Mouse (Mus musculus) splenic B cell, adult 2 months (primary cell): ENCODE results near the gene Ubr1.

ENCODE experiments used
- DNase-seq: peaks from one replicate; pipeline ENCODE4 v3.0.0-alpha.2; 2011; ENCODE audit warnings: low read depth, low spot score
- H3K27me3 ChIP-seq: 2 replicates; pipeline ENCODE4 v1.6.1; 2012; ENCODE audit warnings: mild to moderate bottlenecking, low read length, moderate library complexity, mixed read lengths; ENCODE audit not compliant: control insufficient read depth, poor library complexity, insufficient read depth, severe bottlenecking
- H3K36me3 ChIP-seq: 2 replicates; pipeline ENCODE4 v1.6.1; 2012; ENCODE audit warnings: mild to moderate bottlenecking, low read length, moderate library complexity, mixed read lengths; ENCODE audit not compliant: control insufficient read depth, poor library complexity, insufficient read depth, severe bottlenecking

The Ubr1 gene

DNA sequence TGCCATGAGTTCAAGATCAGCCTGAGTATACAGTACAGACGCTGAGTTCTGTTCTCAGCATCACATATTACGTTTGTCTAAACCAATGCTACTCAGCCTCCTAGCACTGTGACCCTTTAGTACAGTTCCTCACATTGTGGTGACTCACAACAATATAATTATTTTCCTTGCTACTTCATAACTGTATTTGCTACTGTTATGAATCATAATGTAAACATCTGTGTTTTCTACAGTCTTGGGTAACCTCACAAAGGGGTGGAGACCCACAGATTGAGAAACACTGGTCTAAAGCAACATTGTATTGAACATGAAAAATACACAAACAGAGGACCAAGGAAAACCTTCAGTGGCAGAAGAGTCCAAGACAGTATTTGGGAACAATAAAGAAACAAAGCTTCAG, 11.2 kb downstream of the Ubr1 start:
- DNase-seq: no peak
- Histone ChIP-seq H3K27me3 (no peaks in the 10 kb centered on the region), H3K36me3 (peaks cover 6% of the 10 kb centered on the region; the same call in 1 of the 2 replicates)

DNA sequence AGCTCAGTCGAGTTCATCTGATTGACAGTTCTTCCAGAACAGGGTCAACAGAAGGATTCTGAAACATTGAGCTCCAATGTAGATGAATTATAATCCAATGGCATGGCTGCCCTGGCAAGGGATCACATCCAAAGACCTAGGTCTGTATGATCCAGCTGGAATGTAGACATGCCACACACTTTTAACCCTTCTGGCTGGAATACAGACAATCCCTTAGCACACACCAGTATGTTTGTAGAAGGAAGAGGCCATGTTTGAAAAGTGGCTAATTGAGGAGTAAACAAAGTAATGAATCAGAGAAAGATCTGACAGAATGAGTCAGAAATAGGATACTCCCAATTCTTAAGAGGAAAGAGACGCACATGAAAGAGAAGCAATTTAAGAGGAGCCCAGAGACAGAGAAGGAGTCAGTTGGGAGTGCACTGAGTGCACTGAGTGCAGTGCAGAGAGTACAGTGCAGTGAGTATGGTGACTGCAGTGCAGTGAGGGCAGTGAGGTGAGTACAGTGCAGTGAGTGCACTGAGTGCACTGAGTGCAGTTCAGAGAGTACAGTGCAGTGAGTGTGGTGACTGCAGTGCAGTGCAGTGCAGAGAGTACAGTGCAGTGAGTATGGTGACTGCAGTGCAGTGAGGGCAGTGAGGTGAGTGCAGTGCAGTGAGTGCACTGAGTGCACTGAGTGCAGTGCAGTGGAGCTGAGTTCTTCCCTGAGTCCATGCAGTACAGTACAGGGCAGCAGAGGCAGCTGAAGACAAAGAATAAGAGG, 18.2 kb downstream of the Ubr1 start:
- Histone ChIP-seq H3K27me3 (no peaks in the 10 kb centered on the region), H3K36me3 (peaks cover 9% of the 10 kb centered on the region)
- no peak for DNase-seq

DNA sequence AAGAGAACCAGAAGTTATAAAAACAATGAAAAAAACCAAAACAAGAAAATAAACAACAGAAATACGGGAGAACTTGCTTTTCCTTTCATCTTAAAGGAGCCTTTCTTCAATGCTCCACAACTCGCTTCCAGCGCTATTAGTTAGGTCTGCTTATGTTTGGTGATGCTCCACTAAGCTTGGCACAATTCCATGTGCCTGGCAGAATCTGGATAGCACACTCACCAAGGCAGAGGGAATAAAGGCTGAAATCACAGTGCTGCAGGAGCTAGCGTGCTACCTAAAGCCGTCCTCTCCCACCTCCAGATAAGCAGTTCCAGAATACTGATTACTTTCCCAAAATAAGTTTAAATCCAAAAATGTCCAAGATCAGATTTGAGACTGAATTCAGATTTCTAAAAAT, 19.3 kb downstream of the Ubr1 start:
- no peak for DNase-seq

DNA sequence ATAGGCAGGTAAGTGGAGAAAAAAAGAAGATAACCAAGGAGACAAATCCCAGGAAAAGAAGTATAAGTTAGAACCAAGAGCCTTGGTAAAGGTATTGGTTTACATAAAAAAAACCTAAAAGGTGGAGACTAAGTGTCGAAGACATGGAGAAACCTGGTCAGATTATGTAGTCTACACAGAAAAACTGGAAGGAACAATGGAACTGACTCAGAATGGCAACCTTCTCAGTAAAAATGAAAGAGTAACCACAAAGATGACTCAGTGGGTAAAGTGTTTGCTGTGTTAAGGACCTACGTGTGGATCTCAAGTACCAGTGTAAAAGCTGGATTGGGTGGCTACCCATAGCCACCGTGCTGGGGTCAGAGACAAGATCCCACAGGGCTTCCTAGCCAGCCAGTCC, 37.5 kb downstream of the Ubr1 start:
- Histone ChIP-seq H3K36me3 (peaks cover 22% of the 10 kb centered on the region; the same call in 1 of the 2 replicates), H3K27me3 (no peaks in the 10 kb centered on the region)
- DNase-seq: no peak

More for the DNA sequence above, 19.3 kb downstream of the Ubr1 start:
- no peaks in the 10 kb centered on the region for H3K27me3 ChIP-seq
- peaks cover 8% of the 10 kb centered on the region for H3K36me3 ChIP-seq

DNA sequence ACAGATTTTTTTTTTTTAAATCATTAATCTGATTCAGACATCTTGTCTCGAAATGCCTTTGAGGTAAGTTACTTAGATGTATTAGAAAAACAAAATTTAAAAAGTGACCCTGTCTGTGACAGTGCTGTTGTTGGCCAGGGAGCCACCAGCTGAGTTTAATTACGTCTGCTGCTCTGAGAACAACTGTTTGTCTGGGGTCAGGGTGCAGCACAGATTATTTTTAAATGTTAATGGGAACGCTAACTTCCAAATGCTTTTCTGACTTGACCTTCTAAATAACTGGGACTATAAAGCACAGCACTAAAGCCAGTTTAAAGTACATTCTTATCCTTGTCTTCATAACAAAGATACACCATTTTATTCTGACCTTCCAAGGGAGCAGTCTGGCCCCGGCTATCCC, 61.0 kb downstream of the Ubr1 start:
- no peak for DNase-seq
- H3K36me3 ChIP-seq: peaks cover 5% of the 10 kb centered on the region
- no peaks in the 10 kb centered on the region for H3K27me3 ChIP-seq

DNA sequence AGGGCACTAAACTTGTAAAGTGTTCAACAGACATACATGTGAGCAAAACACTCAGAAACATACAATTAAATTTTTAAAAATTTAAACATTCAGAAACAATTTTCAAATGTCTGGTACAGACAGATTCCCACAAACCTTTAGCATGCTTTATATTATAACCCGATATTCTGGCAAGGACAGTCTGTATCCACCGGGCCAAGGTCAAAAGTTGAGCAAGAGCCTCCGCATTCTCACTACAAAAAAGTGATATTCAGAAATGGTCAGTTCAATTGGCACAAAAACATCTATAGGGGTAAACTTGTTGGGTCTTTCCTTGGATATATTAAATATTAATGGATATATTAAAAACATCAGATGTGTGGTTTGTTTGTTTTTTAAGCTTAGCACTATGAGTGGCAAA, 74.2 kb downstream of the Ubr1 start:
- Histone ChIP-seq H3K36me3 (peaks cover 15% of the 10 kb centered on the region), H3K27me3 (no peaks in the 10 kb centered on the region)
- no peak for DNase-seq

DNA sequence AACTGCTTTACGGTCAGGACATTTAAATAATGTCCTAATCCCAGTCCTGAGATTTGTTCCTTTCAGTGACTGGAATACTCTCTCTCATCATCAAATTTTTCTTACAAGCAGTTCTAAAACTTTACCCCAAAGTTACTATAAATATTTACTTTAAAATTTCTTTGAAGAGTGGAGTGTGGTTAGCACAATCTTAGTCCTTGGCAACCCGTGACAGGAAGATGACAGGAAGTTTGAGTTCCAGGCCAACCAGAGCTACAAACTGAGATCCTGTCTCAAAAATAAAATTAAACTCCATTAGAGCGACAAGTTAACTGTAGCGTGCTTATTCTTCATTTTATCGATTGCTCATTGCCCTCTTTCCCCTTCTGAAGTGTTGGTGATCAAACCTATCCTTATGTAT, 82.9 kb downstream of the Ubr1 start:
- Histone ChIP-seq H3K36me3 (peaks cover 8% of the 10 kb centered on the region), H3K27me3 (no peaks in the 10 kb centered on the region)
- no peak for DNase-seq

DNA sequence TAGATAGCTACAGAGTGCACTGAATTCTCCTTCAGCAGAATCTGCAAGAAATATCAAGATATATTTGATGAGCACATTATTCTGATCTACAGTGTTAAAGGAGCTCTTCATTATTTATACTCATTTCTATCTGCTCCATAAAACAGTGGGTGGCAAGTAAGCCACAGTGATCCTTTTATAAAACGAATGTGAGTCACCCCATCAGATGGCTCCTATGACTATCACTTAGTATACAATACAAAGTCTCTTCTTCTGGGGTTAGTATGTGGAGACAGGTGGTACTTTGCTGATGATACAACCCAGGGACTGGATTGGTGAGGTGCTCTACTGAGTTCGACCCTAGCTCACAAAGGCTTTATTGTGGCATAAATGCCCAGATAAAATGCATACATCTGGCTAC, 97.3 kb downstream of the Ubr1 start:
- no peak for DNase-seq
- peaks cover 5% of the 10 kb centered on the region for H3K36me3 ChIP-seq
- no peaks in the 10 kb centered on the region for H3K27me3 ChIP-seq

DNA sequence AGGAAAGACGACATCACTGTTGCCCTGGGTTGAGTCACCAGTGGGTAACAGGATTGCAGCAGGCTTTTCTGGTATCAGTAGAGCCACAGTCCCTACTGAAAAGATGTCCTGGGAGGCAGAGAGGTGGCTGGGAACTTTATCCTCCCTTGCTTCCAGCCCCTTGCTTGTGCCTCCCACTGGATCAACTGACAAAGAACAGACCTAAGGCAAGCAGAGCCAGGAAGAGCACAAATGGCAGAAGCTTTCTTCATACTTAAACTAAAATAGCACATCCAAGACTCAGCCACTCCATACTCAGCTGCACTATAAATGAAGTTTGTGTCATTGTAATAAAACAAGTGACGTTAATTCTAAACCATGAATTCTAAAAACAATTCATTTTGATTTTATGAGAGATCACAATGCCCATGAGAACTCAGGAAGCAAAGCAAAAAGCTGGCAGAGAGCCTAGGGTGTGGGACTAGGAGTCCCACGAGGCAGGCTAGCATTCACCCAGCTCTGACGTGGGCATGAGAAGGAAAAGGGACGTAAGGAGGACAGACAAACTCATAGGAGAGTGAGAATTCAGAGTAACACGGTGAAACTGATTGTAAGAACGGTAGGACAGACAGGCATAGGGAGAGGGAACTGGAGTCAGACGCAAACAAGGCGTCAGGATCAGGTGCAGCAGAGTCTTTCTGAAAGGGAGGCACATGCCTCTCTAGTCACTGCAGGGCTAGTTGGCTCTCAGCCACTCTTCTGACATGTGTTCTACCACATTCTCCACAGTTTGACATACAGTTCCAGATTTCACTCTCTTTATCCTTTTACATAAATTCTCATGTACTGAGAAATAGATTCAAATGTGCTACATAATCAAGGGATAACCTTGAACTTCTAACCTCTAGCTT, 98.8 kb downstream of the Ubr1 start:
- Histone ChIP-seq H3K36me3 (peaks cover 5% of the 10 kb centered on the region), H3K27me3 (no peaks in the 10 kb centered on the region)
- DNase-seq: no peak

DNA sequence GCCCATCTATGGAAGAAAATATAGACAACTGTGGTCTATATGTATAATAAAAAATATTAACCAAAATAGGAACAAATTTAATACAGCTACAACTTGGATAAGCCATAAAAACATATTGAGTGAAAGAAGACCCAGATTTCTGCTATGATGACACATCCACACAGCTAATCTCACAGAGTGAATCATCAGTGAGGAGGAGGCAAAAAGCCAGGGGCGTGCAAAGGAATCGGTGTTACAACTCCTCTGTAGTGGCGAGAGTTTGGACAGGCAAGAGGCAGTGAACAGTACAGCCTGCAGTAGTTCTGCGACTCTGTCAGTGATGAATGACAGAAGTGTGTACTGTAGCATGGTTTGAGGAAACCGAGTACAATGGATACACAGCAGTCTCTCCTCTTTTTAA, 103.2 kb downstream of the Ubr1 start:
- no peaks in the 10 kb centered on the region for H3K27me3 ChIP-seq
- peaks cover 10% of the 10 kb centered on the region for H3K36me3 ChIP-seq
- DNase-seq: no peak

DNA sequence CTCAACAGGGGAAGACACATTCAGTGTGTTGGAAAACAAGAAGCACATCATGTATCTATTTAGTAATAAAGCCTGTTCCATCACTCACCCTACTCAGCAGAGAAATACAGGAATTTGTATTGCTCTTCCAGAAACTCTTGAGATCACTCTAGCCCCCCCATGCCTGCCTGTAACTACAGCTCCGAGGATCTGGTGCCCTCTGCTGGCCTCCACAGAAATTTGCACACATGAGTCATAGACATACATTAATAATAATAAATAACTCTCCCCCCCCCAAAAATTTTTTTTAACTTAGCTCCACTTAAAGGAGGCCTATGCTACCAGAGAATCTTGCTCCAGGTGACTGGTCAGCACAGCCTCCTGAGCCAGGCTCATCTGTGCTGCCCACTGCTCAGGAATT, 104.0 kb downstream of the Ubr1 start:
- DNase-seq: peak; percentile 67
- no peaks in the 10 kb centered on the region for H3K27me3 ChIP-seq
- H3K36me3 ChIP-seq: peaks cover 14% of the 10 kb centered on the region

DNA sequence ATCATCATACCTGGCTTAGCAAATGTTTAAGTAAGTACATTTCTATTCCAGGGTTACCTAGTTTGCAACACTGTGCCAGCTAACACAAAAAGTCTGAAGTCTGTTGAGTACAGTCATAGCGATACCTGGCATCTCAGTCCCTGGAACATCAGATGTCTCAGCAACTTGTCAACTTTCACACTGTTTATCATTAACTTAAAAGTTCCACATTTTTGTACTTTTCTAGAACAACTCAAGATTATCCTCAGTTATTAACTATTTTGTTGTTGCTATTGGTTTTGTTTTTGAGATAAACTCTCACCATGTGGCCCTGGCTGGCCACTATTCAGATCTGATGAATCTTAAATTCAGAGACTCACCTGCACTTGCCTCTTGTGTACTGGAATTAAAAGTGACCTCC, 107.1 kb downstream of the Ubr1 start:
- H3K27me3 ChIP-seq: no peaks in the 10 kb centered on the region
- no peak for DNase-seq
- peaks cover 15% of the 10 kb centered on the region for H3K36me3 ChIP-seq

DNA sequence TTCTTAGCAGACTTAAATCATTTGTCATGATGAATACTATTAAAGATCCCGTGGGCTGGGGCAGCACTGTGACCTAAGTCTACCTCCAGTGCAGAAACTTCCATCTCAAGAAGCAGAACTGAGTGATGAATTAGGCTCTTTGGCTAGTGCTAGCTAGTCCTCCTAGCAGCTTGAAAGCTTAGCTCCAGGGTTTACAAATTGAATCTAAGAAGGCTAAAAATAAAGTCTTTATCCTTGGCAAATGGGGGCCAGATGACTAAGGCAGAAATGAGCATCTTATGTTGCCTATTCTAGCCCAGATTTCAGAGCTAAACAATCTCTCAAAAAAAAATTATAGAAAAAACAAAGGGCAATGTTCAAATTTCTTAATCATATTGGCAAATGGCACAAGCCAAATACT, 109.8 kb downstream of the Ubr1 start:
- Histone ChIP-seq H3K36me3 (peaks cover 11% of the 10 kb centered on the region), H3K27me3 (no peaks in the 10 kb centered on the region)
- DNase-seq: no peak

DNA sequence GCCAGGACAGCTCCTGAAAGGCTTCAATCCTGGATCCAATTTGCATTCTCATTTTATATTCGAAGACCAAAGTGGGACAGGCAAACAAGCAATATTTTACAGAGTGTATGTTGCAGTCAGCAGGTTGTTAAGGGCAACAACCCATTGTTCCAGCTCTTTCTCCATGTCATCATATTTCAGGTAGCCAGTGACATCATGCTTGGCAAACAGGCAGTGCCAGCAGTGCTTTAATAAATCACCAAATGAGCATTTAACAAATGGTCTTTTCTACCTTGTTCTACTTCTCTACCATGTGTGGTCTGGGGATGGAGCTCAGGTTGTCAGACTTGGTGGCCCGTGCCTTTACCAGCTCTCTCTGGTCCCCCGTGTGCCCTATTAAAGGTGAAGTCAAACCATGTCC, 112.4 kb downstream of the Ubr1 start:
- Histone ChIP-seq H3K27me3 (no peaks in the 10 kb centered on the region), H3K36me3 (peaks cover 7% of the 10 kb centered on the region)
- DNase-seq: no peak

DNA sequence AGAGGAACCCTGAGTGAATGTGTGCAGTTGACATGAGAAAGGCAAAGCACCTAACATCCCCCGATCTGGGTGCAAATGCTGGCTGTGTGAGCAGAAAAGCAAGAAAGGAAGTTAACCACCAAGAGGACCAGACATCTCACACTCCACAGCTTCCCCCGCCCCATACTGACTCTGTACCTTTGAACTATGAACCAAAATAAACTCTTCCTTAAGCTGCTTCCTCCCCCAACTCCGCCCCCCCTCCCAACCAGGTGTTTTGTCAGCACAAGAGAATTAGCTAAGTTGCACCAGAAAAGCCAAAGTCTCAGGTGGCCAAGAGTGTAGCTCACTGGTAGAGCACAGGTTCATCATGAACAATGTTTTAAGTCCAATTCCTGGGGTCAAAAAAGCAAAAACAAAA, 117.4 kb downstream of the Ubr1 start:
- DNase-seq: no peak
- no peaks in the 10 kb centered on the region for H3K36me3 ChIP-seq
- H3K27me3 ChIP-seq: no peaks in the 10 kb centered on the region
